Mouse (Mus musculus) fibroblast of lung, adult 2 months (primary cell): ENCODE data around the gene Lrrc18.

ENCODE experiments used
- DNase-seq: peaks from one replicate; pipeline ENCODE4 v3.0.0-alpha.2; 2011; ENCODE audit warnings: low read depth

Lrrc18 gene

DNA sequence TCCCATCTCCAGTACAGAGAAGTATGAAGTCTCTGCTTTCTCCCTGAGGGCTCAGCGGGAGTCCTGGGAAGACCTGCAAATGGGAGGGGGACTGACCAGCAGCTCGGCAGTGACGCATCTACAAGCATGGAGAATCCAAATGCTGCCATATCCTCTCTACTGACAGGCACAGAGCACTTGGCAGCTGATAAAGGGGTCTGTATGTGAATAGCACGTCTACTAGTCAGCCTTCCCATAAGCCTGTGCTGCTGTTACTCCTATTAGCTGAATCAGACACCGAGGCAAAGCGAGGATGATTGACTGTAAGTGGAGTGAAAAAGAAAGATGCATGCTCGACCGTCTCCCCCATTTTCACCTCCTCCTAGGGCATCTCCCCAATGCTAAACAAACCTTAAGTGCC is 62.3 kb downstream of the Lrrc18 start:
- no peak for DNase-seq

DNA sequence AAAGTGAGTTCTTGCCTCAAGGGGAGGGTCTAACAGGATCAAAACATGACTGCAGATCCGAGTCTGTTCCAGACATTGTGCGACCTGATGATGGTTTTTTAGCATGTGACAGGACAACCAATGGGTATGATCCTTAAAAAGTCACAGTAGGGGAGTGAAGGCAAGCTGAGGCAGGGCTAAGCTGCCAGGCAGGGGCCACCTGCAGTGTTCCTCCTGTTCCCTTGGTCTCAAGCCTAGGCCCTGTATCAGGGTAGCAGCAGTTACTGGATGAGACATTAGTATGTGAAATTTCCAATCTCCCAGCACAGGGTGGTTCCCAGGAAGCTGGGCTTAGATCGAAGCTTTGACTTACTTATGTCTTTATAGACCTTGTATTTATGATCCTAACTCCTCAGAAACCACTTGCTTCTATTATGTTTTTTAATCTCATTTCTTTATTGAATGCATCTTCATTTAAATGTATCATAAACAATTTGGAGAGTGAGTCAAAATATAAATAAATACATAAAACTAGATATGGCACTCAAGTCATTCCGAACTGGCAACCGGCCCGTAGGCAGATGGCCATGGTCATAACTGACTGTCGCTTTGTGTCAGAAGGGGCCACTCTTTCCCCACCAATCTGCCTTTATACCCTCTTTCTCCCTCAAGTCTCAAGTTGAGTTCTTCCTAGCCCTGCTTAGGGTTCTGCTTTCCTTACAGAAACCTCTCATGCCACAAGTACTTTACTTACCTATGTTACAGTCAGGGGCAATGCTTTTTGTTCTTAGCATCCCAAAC is 67.9 kb downstream of the Lrrc18 start:
- DNase-seq = no peak

DNA sequence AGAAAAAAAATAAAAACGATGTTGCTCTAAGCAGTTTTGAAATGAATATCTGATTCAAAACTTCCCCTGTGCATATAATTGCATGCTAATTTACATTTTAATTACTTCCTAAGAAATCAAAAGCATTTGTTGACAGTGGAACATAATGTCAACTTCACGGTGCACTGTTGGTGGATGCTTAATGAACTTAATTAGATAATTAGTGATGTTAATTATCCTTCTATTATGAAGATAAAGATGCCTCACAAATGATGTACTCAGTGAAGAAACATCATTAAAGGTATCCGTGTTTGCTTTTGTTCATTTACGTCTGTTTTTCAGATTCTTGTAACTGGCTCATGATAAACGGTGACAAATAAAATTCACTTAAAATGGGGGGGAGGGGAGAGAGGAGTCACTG is 71.8 kb downstream of the Lrrc18 start:
- DNase-seq = no peak
